Mouse (Mus musculus): ENCODE measurements around the gene Adm2. TPM values are rescaled to one million over a fixed set of nuclear protein-coding genes. Genes with fewer than 3 reads are reported as not detected.

Adm2 gene
- not detected for polyA plus RNA-seq (2017; shearing (Covaris generic))

GRCm38 (mm10) chr15:89322670-89323522 is at the start of gene Adm2:
Gene Adm2 (plus strand): TSS chr15:89322720.

DNA sequence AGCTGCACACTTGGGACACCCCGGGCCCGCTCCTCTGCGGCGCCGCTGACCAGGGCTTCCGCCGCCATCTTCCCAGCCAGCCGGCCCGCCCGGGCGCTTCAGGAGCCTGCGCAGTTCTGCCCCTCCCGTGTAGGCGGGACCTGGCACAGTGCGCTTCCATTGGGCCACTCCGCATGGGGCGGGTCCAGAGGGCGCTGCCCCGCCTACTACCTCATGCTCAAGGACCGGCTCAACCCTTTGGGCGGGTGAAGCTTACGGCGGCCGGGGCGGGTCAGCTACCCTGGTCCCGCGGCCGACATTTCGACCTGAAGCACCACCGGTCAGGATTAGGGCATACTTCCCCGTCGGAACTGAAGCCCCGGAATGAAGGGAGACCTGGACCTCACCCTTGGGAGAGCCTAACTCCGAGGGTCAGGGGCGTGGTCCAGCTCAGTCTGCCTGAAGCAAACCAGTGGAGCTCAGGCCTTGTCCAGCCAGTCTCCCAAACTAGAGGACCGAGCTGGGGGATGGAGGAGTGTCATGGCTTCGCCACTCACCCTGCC is 7.3 kb upstream of the Adm2 start, which contains the start of gene Sbf1:
Gene Sbf1 (minus strand): TSS at position 122 of the 542 bp plus-strand sequence.

DNA sequence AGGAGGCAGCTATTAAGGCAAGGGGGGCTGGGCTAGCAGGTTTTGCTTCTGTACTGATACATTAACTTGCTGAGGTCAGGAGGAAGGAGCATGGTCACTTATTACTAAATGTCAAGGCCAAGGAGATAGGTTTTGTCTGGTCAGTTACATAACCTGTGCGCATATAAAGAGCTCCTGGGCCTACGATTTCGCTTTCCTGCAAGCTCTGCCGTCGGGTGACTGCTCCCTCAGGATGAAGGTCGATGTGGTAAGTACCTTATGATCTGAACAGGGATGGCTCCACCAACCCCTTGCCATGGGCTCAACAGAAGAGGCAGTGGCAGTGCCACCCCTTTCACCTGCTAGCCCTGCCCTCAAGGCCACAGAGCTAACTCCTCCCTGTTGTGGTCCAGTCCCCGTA is 11.8 kb downstream of the Adm2 start, which contains the start of gene Miox:
Gene Miox (plus strand): TSS at position 128 of the 400 bp plus-strand sequence.

GRCm38 (mm10) chr15:89355241-89356187 is 33.0 kb downstream of the Adm2 start, which contains the start of the genes Lmf2 and Ncaph2:
Gene Lmf2 (minus strand): TSS chr15:89355659.
Gene Ncaph2 (plus strand): TSS chr15:89355719.

GRCm38 (mm10) chr15:89373762-89374248 is 51.3 kb downstream of the Adm2 start, which contains the start of gene Sco2:
Gene Sco2 (minus strand): TSS chr15:89373846.

Other genes with a start within 250 kb of the Adm2 start
- 61.9 TPM for gene Trabd, start 247.6 kb upstream of the Adm2 start, polyA plus RNA-seq (2017; shearing (Covaris generic))
- 4.5 TPM for gene Selenoo, start 233.6 kb upstream of the Adm2 start, polyA plus RNA-seq (2017; shearing (Covaris generic))
- gene Tubgcp6, start 199.6 kb upstream of the Adm2 start, polyA plus RNA-seq (2017; shearing (Covaris generic)): 31.5 TPM
- gene Hdac10, start 194.0 kb upstream of the Adm2 start, polyA plus RNA-seq (2017; shearing (Covaris generic)): 73.7 TPM
- 6.7 TPM for gene Mapk12, start 182.0 kb upstream of the Adm2 start, polyA plus RNA-seq (2017; shearing (Covaris generic))
- gene Mapk11, start 173.1 kb upstream of the Adm2 start, polyA plus RNA-seq (2017; shearing (Covaris generic)): 55.5 TPM
- gene Plxnb2, start 141.9 kb upstream of the Adm2 start, polyA plus RNA-seq (2017; shearing (Covaris generic)): 4.5 TPM
- 38.5 TPM for gene Dennd6b, start 126.2 kb upstream of the Adm2 start, polyA plus RNA-seq (2017; shearing (Covaris generic))
- 5.7 TPM for gene Ppp6r2, start 111.2 kb upstream of the Adm2 start, polyA plus RNA-seq (2017; shearing (Covaris generic))
- 68.5 TPM for gene Sbf1, start 7.4 kb upstream of the Adm2 start, polyA plus RNA-seq (2017; shearing (Covaris generic))
- gene Miox, start 11.7 kb downstream of the Adm2 start, polyA plus RNA-seq (2017; shearing (Covaris generic)): not detected
- gene Lmf2, start 32.9 kb downstream of the Adm2 start, polyA plus RNA-seq (2017; shearing (Covaris generic)): 68.6 TPM
- gene Ncaph2, start 33.0 kb downstream of the Adm2 start, polyA plus RNA-seq (2017; shearing (Covaris generic)): 172 TPM
- gene Sco2, start 51.1 kb downstream of the Adm2 start, polyA plus RNA-seq (2017; shearing (Covaris generic)): 7.8 TPM
- gene Tymp, start 54.3 kb downstream of the Adm2 start, polyA plus RNA-seq (2017; shearing (Covaris generic)): 0.75 TPM
- gene Odf3b, start 56.6 kb downstream of the Adm2 start, polyA plus RNA-seq (2017; shearing (Covaris generic)): 0.35 TPM
- gene Klhdc7b, start 62.2 kb downstream of the Adm2 start, polyA plus RNA-seq (2017; shearing (Covaris generic)): 0.09 TPM
- gene Syce3, start 87.8 kb downstream of the Adm2 start, polyA plus RNA-seq (2017; shearing (Covaris generic)): not detected
- 0.33 TPM for gene Cpt1b, start 103.1 kb downstream of the Adm2 start, polyA plus RNA-seq (2017; shearing (Covaris generic))
- gene C730034F03Rik, start 106.9 kb downstream of the Adm2 start, polyA plus RNA-seq (2017; shearing (Covaris generic)): 6.0 TPM
- not detected for gene Gm44502, start 107.0 kb downstream of the Adm2 start, polyA plus RNA-seq (2017; shearing (Covaris generic))
- gene Chkb, start 107.2 kb downstream of the Adm2 start, polyA plus RNA-seq (2017; shearing (Covaris generic)): 104 TPM
- gene Mapk8ip2, start 131.2 kb downstream of the Adm2 start, polyA plus RNA-seq (2017; shearing (Covaris generic)): 0.06 TPM
- 25.0 TPM for gene Arsa, start 154.7 kb downstream of the Adm2 start, polyA plus RNA-seq (2017; shearing (Covaris generic))
- not detected for gene Shank3, start 176.9 kb downstream of the Adm2 start, polyA plus RNA-seq (2017; shearing (Covaris generic))
- not detected for gene Acr, start 245.6 kb downstream of the Adm2 start, polyA plus RNA-seq (2017; shearing (Covaris generic))

Data from activated CD4-positive, CD25-positive, alpha-beta regulatory T cell, adult 9 weeks (primary cell).